Mouse (Mus musculus) pancreas, adult 10 weeks (tissue): Measurements from ENCODE around the gene Sult6b2. TPM values are rescaled to one million over a fixed set of nuclear protein-coding genes. Genes with fewer than 3 reads are reported as not detected.

Source experiments
- polyA plus RNA-seq: library from polyadenylated mRNA; stranded (reverse); fragments of 350-450 nt; fragmentation: Illumina TruSeq; extraction: RNeasy Lipid Tissue Mini Kit (QIAGEN cat#74804); gene quantifications from one replicate; pipeline ENCODE4 v1.2.3, GENCODE M21; 2015; ENCODE audit warnings: low read depth, low replicate concordance; ENCODE audit not compliant: insufficient read depth

Sult6b2 gene
- not detected for polyA plus RNA-seq

GRCm38 (mm10) chr6:142804402-142804801 lies at the start of gene Sult6b2:
Gene Sult6b2, minus strand, starts transcription at chr6:142804502.

DNA sequence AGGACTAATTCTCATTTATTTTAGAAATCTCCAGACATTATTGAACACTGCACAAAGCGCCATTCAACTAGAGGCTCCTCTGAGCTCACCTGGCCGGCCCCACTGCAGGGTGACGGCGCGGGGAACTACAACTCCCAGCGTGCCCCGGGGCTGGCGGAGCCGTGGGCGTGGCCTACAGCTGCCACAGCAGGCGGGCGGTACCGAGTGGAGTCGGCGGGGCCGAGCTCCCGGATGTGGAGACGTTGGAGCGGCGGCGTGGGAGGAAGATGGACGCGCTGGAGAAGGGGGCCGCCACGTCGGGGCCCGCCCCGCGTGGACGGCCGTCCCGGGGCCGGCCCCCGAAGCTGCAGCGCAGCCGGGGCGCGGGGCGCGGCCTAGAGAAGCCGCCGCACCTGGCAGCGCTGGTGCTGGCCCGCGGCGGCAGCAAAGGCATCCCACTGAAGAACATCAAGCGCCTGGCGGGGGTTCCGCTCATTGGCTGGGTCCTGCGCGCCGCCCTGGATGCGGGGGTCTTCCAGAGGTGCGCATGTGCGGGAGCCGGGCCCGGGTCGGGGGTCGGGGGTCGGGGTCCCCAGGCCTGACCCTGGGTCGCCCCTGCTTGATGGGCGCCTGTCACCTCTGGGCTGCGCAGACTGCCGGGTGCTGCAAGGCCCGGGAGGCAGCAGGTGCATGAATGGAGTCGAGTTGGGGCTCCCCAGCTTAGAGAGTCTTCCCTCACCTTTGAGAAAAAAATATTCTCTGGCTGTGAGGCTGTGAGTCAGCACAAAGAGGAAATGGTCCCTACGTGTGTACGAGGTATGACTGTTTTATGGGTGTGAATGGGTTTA lies 47.6 kb downstream of the Sult6b2 start, which contains the start of gene Cmas:
TSS of gene Cmas (plus strand) at position 180 of the 827 bp plus-strand sequence.

Other genes with a start within 250 kb of the Sult6b2 start
- 2.5 TPM for gene Kcnj8, start 232.9 kb downstream of the Sult6b2 start, polyA plus RNA-seq
- gene Abcc9, start 102.2 kb downstream of the Sult6b2 start, polyA plus RNA-seq = 2.1 TPM
- 12.5 TPM for gene Cmas, start 47.8 kb downstream of the Sult6b2 start, polyA plus RNA-seq
- gene St8sia1, start 159.9 kb upstream of the Sult6b2 start, polyA plus RNA-seq = 1.1 TPM